Mouse (Mus musculus): ENCODE measurements around the gene Fgfr2. TPM values are rescaled to one million over a fixed set of nuclear protein-coding genes. Genes with fewer than 3 reads are reported as not detected.
A peak's percentile ranks its signal among the peaks of the same experiment; 100 is the strongest.

Gene Fgfr2
- total RNA-seq, 2 experiments from 2014 or later = 0.26 to 0.51 TPM

- ATAC-seq (ENCODE audit: poor library complexity, severe bottlenecking) = no peak
Observed at GRCm38 (mm10) chr7:132892806-132893205, 230.3 kb downstream of the Fgfr2 start.

- ATAC-seq (ENCODE audit: poor library complexity, severe bottlenecking) = no peak
Observed at GRCm38 (mm10) chr7:132892311-132892661, 230.9 kb downstream of the Fgfr2 start.

- ATAC-seq (ENCODE audit: poor library complexity, severe bottlenecking) = no peak
Observed at GRCm38 (mm10) chr7:132891561-132892310, 231.4 kb downstream of the Fgfr2 start.

GRCm38 (mm10) chr7:132890201-132890600, 232.9 kb downstream of the Fgfr2 start:
- no peak for ATAC-seq (ENCODE audit: poor library complexity, severe bottlenecking)

- ATAC-seq (ENCODE audit: poor library complexity, severe bottlenecking) = no peak
Observed at GRCm38 (mm10) chr7:132889691-132890090, 233.5 kb downstream of the Fgfr2 start.

GRCm38 (mm10) chr7:132888518-132889249, 234.5 kb downstream of the Fgfr2 start:
- no peak for ATAC-seq (ENCODE audit: poor library complexity, severe bottlenecking)

- no peak for ATAC-seq (ENCODE audit: poor library complexity, severe bottlenecking)
Observed at GRCm38 (mm10) chr7:132888052-132888451, 235.1 kb downstream of the Fgfr2 start.

GRCm38 (mm10) chr7:132887019-132887804, 235.9 kb downstream of the Fgfr2 start:
- no peak for ATAC-seq (ENCODE audit: poor library complexity, severe bottlenecking)

- ATAC-seq (ENCODE audit: poor library complexity, severe bottlenecking) = no peak
Observed at GRCm38 (mm10) chr7:132884031-132884430, 239.1 kb downstream of the Fgfr2 start.

GRCm38 (mm10) chr7:132882343-132882742, 240.8 kb downstream of the Fgfr2 start:
- peak; percentile 35; the same call in 1 of the 2 replicates for ATAC-seq (ENCODE audit: poor library complexity, severe bottlenecking)

- no peak for ATAC-seq (ENCODE audit: poor library complexity, severe bottlenecking)
Observed at GRCm38 (mm10) chr7:132880276-132880675, 242.9 kb downstream of the Fgfr2 start.

- ATAC-seq (ENCODE audit: poor library complexity, severe bottlenecking) = no peak
Observed at GRCm38 (mm10) chr7:132875391-132876086, 247.6 kb downstream of the Fgfr2 start.

- no peak; the same call in 1 of the 2 replicates for ATAC-seq (ENCODE audit: poor library complexity, severe bottlenecking)
Observed at GRCm38 (mm10) chr7:132873043-132873442, 250.1 kb downstream of the Fgfr2 start.

- no peak for ATAC-seq (ENCODE audit: poor library complexity, severe bottlenecking)
Observed at GRCm38 (mm10) chr7:132866316-132866715, 256.8 kb downstream of the Fgfr2 start.

GRCm38 (mm10) chr7:132859042-132859958, 263.9 kb downstream of the Fgfr2 start, which contains the start of gene Abraxas2:
Gene Abraxas2 (plus strand): TSS chr7:132859225.
- peak; percentile 94 for ATAC-seq (ENCODE audit: poor library complexity, severe bottlenecking)

GRCm38 (mm10) chr7:132858043-132858608, 265.0 kb downstream of the Fgfr2 start:
- ATAC-seq (ENCODE audit: poor library complexity, severe bottlenecking) = no peak

GRCm38 (mm10) chr7:132856083-132856482, 267.1 kb downstream of the Fgfr2 start:
- ATAC-seq (ENCODE audit: poor library complexity, severe bottlenecking) = no peak

GRCm38 (mm10) chr7:132853946-132854345, 269.2 kb downstream of the Fgfr2 start:
- ATAC-seq (ENCODE audit: poor library complexity, severe bottlenecking) = no peak

- no peak for ATAC-seq (ENCODE audit: poor library complexity, severe bottlenecking)
Observed at GRCm38 (mm10) chr7:132853361-132853760, 269.8 kb downstream of the Fgfr2 start.
